Mouse (Mus musculus) C2C12 (cell line): Measurements from ENCODE around the gene Tmco3. TPM values are rescaled to one million over a fixed set of nuclear protein-coding genes. Genes with fewer than 3 reads are reported as not detected.

Experiments used
- H3K27me3 ChIP-seq: one replicate; pipeline ENCODE4 v1.6.1; 2011; ENCODE audit not compliant: control insufficient read depth, insufficient read depth, insufficient read length
- H3K36me3 ChIP-seq: one replicate; pipeline ENCODE4 v1.6.1; 2011; ENCODE audit not compliant: control insufficient read depth, insufficient read depth
- H3K4me3 ChIP-seq: one replicate; pipeline ENCODE4 v1.5.1; 2011; ENCODE audit warnings: mild to moderate bottlenecking, control low read depth; ENCODE audit not compliant: poor library complexity, insufficient read depth, severe bottlenecking
- H3K79me2 ChIP-seq: one replicate; pipeline ENCODE4 v1.6.1; 2011; ENCODE audit not compliant: control insufficient read depth, insufficient read depth
- H3K79me3 ChIP-seq: one replicate; pipeline ENCODE4 v1.6.1; 2011; ENCODE audit warnings: low read depth, control low read depth
- H3ac ChIP-seq: one replicate; pipeline ENCODE3; 2011; ENCODE audit warnings: low read depth; ENCODE audit not compliant: control insufficient read depth, insufficient read length
- CEBPB ChIP-seq: IDR thresholded peaks from one replicate; pipeline ENCODE4 v1.6.1; 2011; ENCODE audit warnings: low read depth, mild to moderate bottlenecking, control low read depth, moderate library complexity
- CTCF ChIP-seq: IDR thresholded peaks from one replicate; pipeline ENCODE4 v1.5.1; 2011; ENCODE audit not compliant: control insufficient read depth, insufficient read depth, insufficient read length
- FOSL1 ChIP-seq: IDR thresholded peaks from one replicate; pipeline ENCODE4 v1.8.0; 2011; ENCODE audit warnings: mild to moderate bottlenecking, low read length; ENCODE audit not compliant: poor library complexity, insufficient read depth, severe bottlenecking
- MAX ChIP-seq: IDR thresholded peaks from one replicate; pipeline ENCODE4 v1.6.1; 2011; ENCODE audit warnings: mild to moderate bottlenecking, control low read depth
- MYOD1 ChIP-seq: IDR thresholded peaks from one replicate; pipeline ENCODE4 v1.6.1; 2011; ENCODE audit warnings: low read depth; ENCODE audit not compliant: control insufficient read depth, insufficient read length
- MYOG ChIP-seq: IDR thresholded peaks from one replicate; pipeline ENCODE4 v1.6.1; 2011; ENCODE audit not compliant: control insufficient read depth, insufficient read length; ENCODE audit errors: extremely low read depth
- USF1 ChIP-seq: IDR thresholded peaks from one replicate; pipeline ENCODE4 v1.6.1; 2011; ENCODE audit warnings: low read depth, mild to moderate bottlenecking, control low read depth, moderate library complexity
- polyA plus RNA-seq: library from polyadenylated mRNA; unstranded; fragments of >200 nt; fragmentation: generic; extraction: Trizol; gene quantifications from one replicate; pipeline ENCODE4 v1.2.1, GENCODE M21; 2012; ENCODE audit warnings: missing spikeins

Gene Tmco3
- polyA plus RNA-seq, 1 experiment = 11.9 TPM

GRCm38 (mm10) chr8:13252837-13253236 lies 35.2 kb upstream of the Tmco3 start:
- Histone ChIP-seq H3K4me3 (no peak overlapping the region), H3K79me3 (no peaks in the 10 kb centered on the region), H3K27me3 (peaks cover 19% of the 10 kb centered on the region), H3K79me2 (no peaks in the 10 kb centered on the region), H3ac (no peak overlapping the region), H3K36me3 (peaks cover 17% of the 10 kb centered on the region)
- TF ChIP-seq FOSL1 = no peak
- no peak for TF ChIP-seq USF1
- TF ChIP-seq MAX = no peak
- TF ChIP-seq CEBPB = no peak
- TF ChIP-seq CTCF = no peak
- no peak for TF ChIP-seq MYOD1
- TF ChIP-seq MYOG = no peak

- TF ChIP-seq CTCF (no peak), MAX (no peak), USF1 (no peak), FOSL1 (no peak), MYOD1 (no peak)
- Histone ChIP-seq H3ac (no peak overlapping the region), H3K79me2 (no peaks in the 10 kb centered on the region), H3K4me3 (no peak overlapping the region), H3K27me3 (peaks cover 13% of the 10 kb centered on the region), H3K79me3 (no peaks in the 10 kb centered on the region), H3K36me3 (peaks cover 17% of the 10 kb centered on the region)
These were observed 34.6 kb upstream of the Tmco3 start for GRCm38 (mm10) chr8:13253413-13253812.

- H3K79me2 ChIP-seq = no peaks in the 10 kb centered on the region
- no peak within 1 kb of the TSS for H3ac ChIP-seq
- TF ChIP-seq MYOG = no peak
- TF ChIP-seq MYOD1 = no peak
- no peak for TF ChIP-seq USF1
- TF ChIP-seq CTCF = peak; percentile 89
- TF ChIP-seq MAX = no peak
- no peak for TF ChIP-seq CEBPB
- no peak for TF ChIP-seq FOSL1
- H3K79me3 ChIP-seq = no peaks in the 10 kb centered on the region
- no peak within 1 kb of the TSS for H3K4me3 ChIP-seq
- H3K36me3 ChIP-seq = peaks cover 17% of the 10 kb centered on the region
- H3K27me3 ChIP-seq = peaks cover 9% of the 10 kb centered on the region
These were observed 34.0 kb upstream of the Tmco3 start, which contains the start of gene Adprhl1 for GRCm38 (mm10) chr8:13254019-13254418. TSS of gene Adprhl1 (minus strand) at chr8:13254162.

GRCm38 (mm10) chr8:13263376-13263775 lies 24.6 kb upstream of the Tmco3 start:
- H3K36me3 ChIP-seq = peaks cover 5% of the 10 kb centered on the region
- H3K4me3 ChIP-seq = no peak overlapping the region
- no peak overlapping the region for H3ac ChIP-seq
- H3K79me3 ChIP-seq = no peaks in the 10 kb centered on the region
- no peaks in the 10 kb centered on the region for H3K79me2 ChIP-seq
- TF ChIP-seq CTCF (no peak), USF1 (no peak), MYOG (no peak), MYOD1 (no peak), MAX (no peak), CEBPB (no peak), FOSL1 (no peak)
- H3K27me3 ChIP-seq = no peaks in the 10 kb centered on the region

GRCm38 (mm10) chr8:13267566-13267965 lies 20.4 kb upstream of the Tmco3 start:
- H3K36me3 ChIP-seq = peaks cover 17% of the 10 kb centered on the region
- TF ChIP-seq CEBPB (no peak), MYOD1 (no peak), USF1 (no peak), MYOG (no peak), FOSL1 (no peak)

GRCm38 (mm10) chr8:13272834-13273233 lies 15.2 kb upstream of the Tmco3 start:
- no peaks in the 10 kb centered on the region for H3K79me2 ChIP-seq
- no peak overlapping the region for H3ac ChIP-seq
- TF ChIP-seq USF1 (no peak), CTCF (no peak), MYOG (no peak), MYOD1 (no peak), FOSL1 (no peak), CEBPB (no peak), MAX (no peak)
- peaks cover 11% of the 10 kb centered on the region for H3K36me3 ChIP-seq
- no peaks in the 10 kb centered on the region for H3K79me3 ChIP-seq
- no peak overlapping the region for H3K4me3 ChIP-seq
- H3K27me3 ChIP-seq = no peaks in the 10 kb centered on the region

More at GRCm38 (mm10) chr8:13267566-13267965, 20.4 kb upstream of the Tmco3 start:
- H3K79me2 ChIP-seq = no peaks in the 10 kb centered on the region
- no peak overlapping the region for H3K4me3 ChIP-seq
- no peaks in the 10 kb centered on the region for H3K27me3 ChIP-seq
- H3K79me3 ChIP-seq = no peaks in the 10 kb centered on the region
- H3ac ChIP-seq = no peak overlapping the region
